Mouse (Mus musculus) CH12.LX (cell line): ENCODE measurements around the gene Fstl4. TPM values are rescaled to one million over a fixed set of nuclear protein-coding genes. Genes with fewer than 3 reads are reported as not detected.

Experiments used
- DNase-seq: peaks from one replicate; pipeline ENCODE4 v3.0.0-alpha.2; 2013; ENCODE audit errors: extremely low read depth
- H3K27ac ChIP-seq: 2 replicates; pipeline ENCODE4 v1.5.1; 2012; ENCODE audit warnings: low read depth, mild to moderate bottlenecking, control low read depth, moderate library complexity; ENCODE audit not compliant: insufficient read depth
- H3K27me3 ChIP-seq: replicated peaks from 2 replicates; pipeline ENCODE3; 2012; ENCODE audit warnings: inconsistent platforms
- H3K36me3 ChIP-seq, 2 experiments: replicated peaks in 1 of 2; 2 replicates each; pipeline versions ENCODE3 to v1.6.1; 2012; ENCODE audit warnings: inconsistent platforms in 1 of 2, low read length in 1 of 2, mild to moderate bottlenecking in 1 of 2, mixed read lengths in 1 of 2, moderate library complexity in 1 of 2; ENCODE audit not compliant: control insufficient read depth in 1 of 2, insufficient read depth in 1 of 2
- H3K4me1 ChIP-seq, 2 experiments: 2 replicates each; pipeline ENCODE4 v1.6.1; 2012; ENCODE audit warnings: inconsistent platforms in 1 of 2, moderate library complexity in 1 of 2; ENCODE audit not compliant: insufficient read depth in 2 of 2, control insufficient read depth in 1 of 2
- H3K4me2 ChIP-seq: 2 replicates; pipeline ENCODE4 v1.6.1; 2012; ENCODE audit warnings: low read depth, mild to moderate bottlenecking, control low read depth; ENCODE audit not compliant: poor library complexity, insufficient read depth, severe bottlenecking
- H3K4me3 ChIP-seq, 3 experiments: fragments of 150-350 bp in 1 of 3; sonication (generic) in 1 of 3; replicated peaks in 1 of 3; 2 replicates each; pipeline versions ENCODE3 to v1.5.1; 2011 to 2012; ENCODE audit warnings: low read depth in 2 of 3, low read length in 2 of 3, mild to moderate bottlenecking in 2 of 3, moderate library complexity in 2 of 3, control low read depth in 1 of 3, improper control_type of control experiment in 1 of 3, inconsistent platforms in 1 of 3, mixed read lengths in 1 of 3; ENCODE audit not compliant: poor library complexity in 1 of 3
- H3K79me2 ChIP-seq: replicated peaks from 2 replicates; pipeline ENCODE4 v1.6.1; 2012; ENCODE audit warnings: mild to moderate bottlenecking, moderate library complexity; ENCODE audit not compliant: control insufficient read depth, poor library complexity, insufficient read depth, severe bottlenecking; ENCODE audit errors: extremely low read depth
- H3K9ac ChIP-seq: 2 replicates; pipeline ENCODE4 v1.6.1; 2012; ENCODE audit warnings: low read depth, mild to moderate bottlenecking, control low read depth, moderate library complexity; ENCODE audit not compliant: insufficient read depth
- H3K9me3 ChIP-seq: replicated peaks from 2 replicates; pipeline ENCODE3; 2012; ENCODE audit warnings: low read length, inconsistent platforms, mixed read lengths
- BHLHE40 ChIP-seq: IDR thresholded peaks from 2 replicates; pipeline ENCODE4 v1.6.1; 2011; ENCODE audit warnings: mild to moderate bottlenecking, low read depth, low read length, improper control_type of control experiment
- CHD1 ChIP-seq: IDR thresholded peaks from 2 replicates; pipeline ENCODE4 v1.6.1; 2012; ENCODE audit warnings: low read depth, low read length, improper control_type of control experiment, inconsistent platforms
- CHD2 ChIP-seq: IDR thresholded peaks from 2 replicates; pipeline ENCODE4 v1.6.1; 2011; ENCODE audit warnings: low read length, improper control_type of control experiment
- CTCF ChIP-seq, 2 experiments: IDR thresholded peaks in 1 of 2; conservative IDR thresholded peaks in 1 of 2; 2 replicates each; pipeline ENCODE4 v1.5.1; 2011 to 2012; ENCODE audit warnings: low read depth in 2 of 2, low read length in 2 of 2, improper control_type of control experiment in 1 of 2, inconsistent platforms in 1 of 2, mild to moderate bottlenecking in 1 of 2, moderate library complexity in 1 of 2
- ELF1 ChIP-seq: IDR thresholded peaks from 2 replicates; pipeline ENCODE4 v1.6.1; 2014; ENCODE audit warnings: low read depth, mild to moderate bottlenecking, inconsistent platforms, low read length, improper control_type of control experiment
- IRF4 ChIP-seq: IDR thresholded peaks from 2 replicates; pipeline ENCODE4 v1.6.1; 2014; ENCODE audit warnings: low read depth, mild to moderate bottlenecking, inconsistent platforms, low read length, improper control_type of control experiment
- JUN ChIP-seq: IDR thresholded peaks from 2 replicates; pipeline ENCODE4 v1.6.1; 2011; ENCODE audit warnings: low read depth, mild to moderate bottlenecking, low read length, improper control_type of control experiment, moderate library complexity; ENCODE audit not compliant: insufficient read depth
- JUND ChIP-seq: conservative IDR thresholded peaks from 2 replicates; pipeline ENCODE4 v1.6.1; 2011; ENCODE audit warnings: low read depth, low read length, improper control_type of control experiment
- MAZ ChIP-seq: IDR thresholded peaks from 2 replicates; pipeline ENCODE4 v1.6.1; 2012; ENCODE audit warnings: low read depth, mild to moderate bottlenecking, inconsistent platforms, low read length, improper control_type of control experiment, moderate library complexity
- MEF2A ChIP-seq: IDR thresholded peaks from 2 replicates; pipeline ENCODE4 v1.6.1; 2014; ENCODE audit warnings: low read depth, mild to moderate bottlenecking, inconsistent platforms, low read length, improper control_type of control experiment, borderline replicate concordance
- MXI1 ChIP-seq: IDR thresholded peaks from 2 replicates; pipeline ENCODE4 v1.6.1; 2011; ENCODE audit warnings: mild to moderate bottlenecking, low read depth, low read length, improper control_type of control experiment
- NELFE ChIP-seq: IDR thresholded peaks from 2 replicates; pipeline ENCODE4 v1.6.1; 2011; ENCODE audit warnings: low read depth, low read length, improper control_type of control experiment
- NRF1 ChIP-seq: IDR thresholded peaks from 2 replicates; pipeline ENCODE4 v1.6.1; 2014; ENCODE audit warnings: low read depth, mild to moderate bottlenecking, inconsistent platforms, low read length, improper control_type of control experiment, moderate library complexity
- POLR2AphosphoS2 ChIP-seq: IDR thresholded peaks from 2 replicates; pipeline ENCODE4 v1.6.1; 2011; ENCODE audit warnings: low read depth, low read length, improper control_type of control experiment
- RAD21 ChIP-seq: IDR thresholded peaks from 2 replicates; pipeline ENCODE4 v1.6.1; 2011; ENCODE audit warnings: low read depth, mild to moderate bottlenecking, low read length, improper control_type of control experiment, moderate library complexity
- SMC3 ChIP-seq: IDR thresholded peaks from 2 replicates; pipeline ENCODE4 v1.6.1; 2011; ENCODE audit warnings: low read depth, low read length, improper control_type of control experiment
- TBP ChIP-seq: conservative IDR thresholded peaks from 2 replicates; pipeline ENCODE4 v1.6.1; 2011; ENCODE audit warnings: low read depth, low read length, improper control_type of control experiment
- UBTF ChIP-seq: IDR thresholded peaks from 2 replicates; pipeline ENCODE4 v1.6.1; 2012; ENCODE audit warnings: low read depth, mild to moderate bottlenecking, inconsistent platforms, low read length, improper control_type of control experiment, moderate library complexity
- USF1 ChIP-seq: IDR thresholded peaks from 2 replicates; pipeline ENCODE4 v1.6.1; 2014; ENCODE audit warnings: low read depth, mild to moderate bottlenecking, inconsistent platforms, low read length, improper control_type of control experiment
- USF2 ChIP-seq: conservative IDR thresholded peaks from 2 replicates; pipeline ENCODE4 v1.6.1; 2011; ENCODE audit warnings: low read depth, low read length, improper control_type of control experiment
- ZMIZ1 ChIP-seq: IDR thresholded peaks from 2 replicates; pipeline ENCODE4 v1.6.1; 2012; ENCODE audit warnings: low read depth, mild to moderate bottlenecking, inconsistent platforms, low read length, improper control_type of control experiment
- dilution Hi-C: fragments of 300-500 bp; cut with MboI; formaldehyde crosslinking; loops from 2 replicates; pipeline ENCODE4 v1.14.3; 2020; ENCODE audit warnings: low sequenced_read_pairs; ENCODE audit not compliant: extremely low pct_unique_long_range_greater_than_20kb, extremely low pct_ligation_motif_present
- in situ Hi-C: fragments of 300-500 bp; cut with MboI; formaldehyde crosslinking; loops from 3 replicates; pipeline ENCODE4 v1.14.3; 2019; ENCODE audit warnings: low sequenced_read_pairs, low pct_ligation_motif_present, low pct_unique_long_range_greater_than_20kb, mixed read lengths
- polyA plus RNA-seq: library from polyadenylated mRNA; unstranded; fragments of >175 nt; gene quantifications from 2 replicates; pipeline ENCODE4 v1.2.1, GENCODE M21; 2012; ENCODE audit warnings: low read depth; ENCODE audit not compliant: insufficient read length
- total RNA-seq, 2 experiments: library from RNA; depleted of rRNA; stranded (reverse); fragments of 300-350 nt in 1 of 2; fragments of >200 nt in 1 of 2; gene quantifications; 2 replicates each; pipeline ENCODE4 v1.2.3; 2012 to 2014

Gene Fstl4
- total and polyA plus RNA-seq, 3 experiments: not detected

- no peaks in the 10 kb centered on the region for H3K4me1 ChIP-seq
- in situ Hi-C loops: no loop called here
- TF ChIP-seq NRF1 (no peak), POLR2AphosphoS2 (no peak), NELFE (no peak), ZMIZ1 (no peak), ELF1 (no peak), TBP (no peak), MAZ (no peak), BHLHE40 (no peak), CHD1 (no peak), MXI1 (no peak), IRF4 (no peak)
- TF ChIP-seq, all 38 proteins: peak for 0
- H3K27me3 ChIP-seq: peaks cover 67% of the 10 kb centered on the region
- peaks cover 2% of the 10 kb centered on the region for H3K9me3 ChIP-seq
- dilution Hi-C loops: no loop called here
- no peak overlapping the region for H3K27ac ChIP-seq
- no peak for DNase-seq
- H3K4me2 ChIP-seq: no peak overlapping the region
- no peak overlapping the region for H3K4me3 ChIP-seq
- no peaks in the 10 kb centered on the region for H3K79me2 ChIP-seq
- H3K9ac ChIP-seq: no peak overlapping the region
- H3K36me3 ChIP-seq: no peaks in the 10 kb centered on the region
These were observed 446.4 kb downstream of the Fstl4 start for GRCm38 (mm10) chr11:53210876-53211275.

GRCm38 (mm10) chr11:53229011-53229410 lies 464.6 kb downstream of the Fstl4 start:
- in situ Hi-C loops: no loop called here
- no peaks in the 10 kb centered on the region for H3K79me2 ChIP-seq
- H3K4me3 ChIP-seq: no peak overlapping the region
- TF ChIP-seq ZMIZ1: no peak
- TF ChIP-seq IRF4: no peak
- no peak for TF ChIP-seq CHD1
- no peak for TF ChIP-seq CTCF (conservative IDR thresholded peaks at IDR 0.05 in 1 of 2, IDR thresholded peaks at IDR 0.05 in 1 of 2; ENCODE audit: low read depth in 2 of 2, low read length in 2 of 2)
- no peak for TF ChIP-seq NRF1
- TF ChIP-seq JUND: no peak
- no peak for TF ChIP-seq USF2
- no peak for TF ChIP-seq UBTF
- no peak for TF ChIP-seq JUN
- no peak for TF ChIP-seq USF1
- no peak for TF ChIP-seq MXI1
- TF ChIP-seq MEF2A: no peak
- TF ChIP-seq RAD21: no peak
- TF ChIP-seq SMC3: no peak
- TF ChIP-seq CHD2: no peak
- peaks cover 9% of the 10 kb centered on the region for H3K27me3 ChIP-seq
- H3K9me3 ChIP-seq: peaks cover 4% of the 10 kb centered on the region
- no peak overlapping the region for H3K27ac ChIP-seq
- no peak for DNase-seq
- no peak overlapping the region for H3K9ac ChIP-seq
- no peaks in the 10 kb centered on the region for H3K36me3 ChIP-seq
- dilution Hi-C loops: no loop called here
- H3K4me2 ChIP-seq: no peak overlapping the region
- H3K4me1 ChIP-seq: peaks cover 6 to 12% of the 10 kb centered on the region in 2 experiments; a peak in 3 of 4 replicates
